In the genomic region with DNA sequence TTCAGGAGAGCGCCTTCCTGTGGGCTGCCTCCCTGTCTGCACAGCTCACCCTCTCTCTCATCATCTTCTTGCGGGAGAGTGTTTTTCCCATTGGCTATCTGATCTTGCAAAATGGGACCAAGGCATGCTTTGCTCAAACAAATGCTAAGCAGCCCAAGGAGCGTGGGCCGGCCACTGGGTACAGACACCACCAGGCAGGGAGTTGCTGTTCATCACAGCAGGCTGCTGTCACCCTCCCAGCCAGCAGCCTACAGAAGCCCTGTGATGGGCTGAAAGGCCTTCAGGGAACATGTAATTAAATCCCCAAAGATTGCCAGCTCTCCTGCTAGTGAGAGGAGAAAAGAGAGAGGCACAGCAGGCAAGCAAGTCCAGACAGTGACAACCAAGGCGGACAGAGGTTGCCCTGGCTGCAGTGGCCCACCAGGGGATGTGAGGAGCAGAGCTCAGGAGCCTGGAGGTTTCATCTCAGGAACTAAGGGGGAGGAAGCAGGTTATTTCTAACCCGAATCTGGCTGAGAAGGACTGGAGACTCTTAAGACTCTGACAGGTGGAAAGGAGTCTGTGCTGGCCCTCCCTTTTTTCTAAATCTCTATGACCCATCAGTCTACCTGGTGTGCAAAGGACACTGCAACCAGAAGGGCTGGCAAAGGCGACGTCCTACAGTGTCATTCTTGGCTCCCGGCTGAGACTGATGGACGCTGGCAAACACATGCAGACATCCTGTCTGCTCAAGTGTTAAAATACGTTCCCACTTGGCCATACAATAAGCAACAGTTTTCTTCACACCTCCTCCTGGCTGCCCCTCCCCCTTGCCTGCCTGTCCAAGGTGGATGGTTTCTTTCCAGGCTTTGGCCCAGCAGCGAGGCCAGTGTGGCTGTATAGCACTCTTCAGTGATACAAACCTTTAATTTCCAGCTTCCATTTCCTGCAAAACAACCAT, we compare ENCODE assay signal across 12 mouse cellular contexts.
DNase-seq lines count a peak whose midpoint lies in the region; ATAC-seq and TF ChIP-seq lines count a peak whose summit lies in the region.
"Had no signal": no experiment of that assay in that cellular context is flagged by ENCODE, and none has a peak within 500 bp of the region (broad histone marks: within the 10 kb centered on the region; RNA-seq: fewer than 3 reads in every experiment).

No protein-coding gene starts in this region.

- no peak for TF ChIP-seq EP300 in stomach, postnatal 0 days (optimal IDR thresholded peaks at IDR 0.05)

- 0 out of 2 replicates have a peak, but pooled peaks have one; percentile 1 for TF ChIP-seq CTCF in stomach, postnatal 0 days (IDR thresholded peaks at IDR 0.05; ENCODE audit: low read depth)

- 25% methylated on average over 12 of the region's 12 CpGs for WGBS in hindbrain, embryonic 11.5 days
- 22% methylated on average over 12 of the region's 12 CpGs for WGBS in hindbrain, embryonic 12.5 days
- 27% methylated on average over 12 of the region's 12 CpGs for WGBS in hindbrain, embryonic 15.5 days
- WGBS in stomach, postnatal 0 days: 43% methylated on average over 12 of the region's 12 CpGs

- no peak for DNase-seq in hindbrain, embryonic 11.5 days (ENCODE audit: low spot score)
- peak; percentile 62 to 63 for DNase-seq in right cerebral cortex, adult 2 months (ENCODE audit: low spot score in 2 of 2)
- no peak for DNase-seq in right cerebral cortex, postnatal 25 days
- no peak for DNase-seq in stomach, postnatal 0 days (ENCODE audit: low spot score)
- no peak for DNase-seq in ovary, adult 18-20 months (ENCODE audit: low spot score)
- DNase-seq in adrenal gland, postnatal 4 days (ENCODE audit: low spot score in 2 of 2): no peak
- DNase-seq: heart, adult 2 months; heart, postnatal 4 days; kidney, postnatal 14 days had no signal

- H3K4me2 ChIP-seq in hindbrain, embryonic 11.5 days (replicated peaks; ENCODE audit: low read depth, low read length): no peak overlapping the region
- H3K4me2 ChIP-seq in hindbrain, embryonic 12.5 days (replicated peaks): no peak overlapping the region
- no peak overlapping the region for H3K4me2 ChIP-seq in hindbrain, embryonic 15.5 days
- H3K4me2 ChIP-seq in stomach, postnatal 0 days (replicated peaks; ENCODE audit: low read depth): no peak overlapping the region
- H3K4me2 ChIP-seq: liver, embryonic 11.5 days had no signal

- no peaks in the 10 kb centered on the region for H3K9me3 ChIP-seq in hindbrain, embryonic 11.5 days (ENCODE audit: control insufficient read depth, low read length)
- H3K9me3 ChIP-seq in hindbrain, embryonic 12.5 days (replicated peaks): no peaks in the 10 kb centered on the region
- H3K9me3 ChIP-seq in hindbrain, embryonic 15.5 days: no peaks in the 10 kb centered on the region
- no peaks in the 10 kb centered on the region for H3K9me3 ChIP-seq in stomach, postnatal 0 days (ENCODE audit: control insufficient read depth, low read length)

- H3K9ac ChIP-seq in hindbrain, embryonic 11.5 days (ENCODE audit: low read depth, low read length): no peak overlapping the region
- no peak overlapping the region; the same call in 1 of the 2 replicates for H3K9ac ChIP-seq in hindbrain, embryonic 12.5 days
- H3K9ac ChIP-seq in hindbrain, embryonic 15.5 days: no peak overlapping the region
- H3K9ac ChIP-seq in stomach, postnatal 0 days (ENCODE audit: low read length): no peak overlapping the region

- H3K4me1 ChIP-seq in hindbrain, embryonic 11.5 days (replicated peaks; ENCODE audit: control insufficient read depth, insufficient read depth, low read length): no peaks in the 10 kb centered on the region; the same call in 1 of the 2 replicates
- H3K4me1 ChIP-seq in hindbrain, embryonic 12.5 days: peaks cover 15% of the 10 kb centered on the region
- H3K4me1 ChIP-seq in hindbrain, embryonic 15.5 days (replicated peaks): peaks cover 21% of the 10 kb centered on the region
- no peaks in the 10 kb centered on the region for H3K4me1 ChIP-seq in stomach, postnatal 0 days (replicated peaks; ENCODE audit: control insufficient read depth, insufficient read depth)

- H3K27ac ChIP-seq in hindbrain, embryonic 11.5 days (ENCODE audit: low read depth, low read length): 0 out of 2 replicates have a peak overlapping the region, but pooled peaks have one; percentile 30
- no peak overlapping the region for H3K27ac ChIP-seq in hindbrain, embryonic 12.5 days
- 0 out of 2 replicates have a peak overlapping the region, but pooled peaks have one; percentile 34 for H3K27ac ChIP-seq in hindbrain, embryonic 15.5 days (replicated peaks)
- no peak overlapping the region for H3K27ac ChIP-seq in stomach, postnatal 0 days (replicated peaks)
- H3K27ac ChIP-seq: heart, adult 2 months had no signal

- no peaks in the 10 kb centered on the region for H3K27me3 ChIP-seq in hindbrain, embryonic 11.5 days (ENCODE audit: control insufficient read depth, insufficient read depth, low read length)
- H3K27me3 ChIP-seq in hindbrain, embryonic 12.5 days: 0 out of 2 replicates have a peak, but pooled peaks cover 5% of the 10 kb centered on the region
- no peaks in the 10 kb centered on the region for H3K27me3 ChIP-seq in hindbrain, embryonic 15.5 days
- no peaks in the 10 kb centered on the region for H3K27me3 ChIP-seq in stomach, postnatal 0 days (ENCODE audit: control insufficient read depth, insufficient read depth, low read length)

- no peak overlapping the region for H3K4me3 ChIP-seq in hindbrain, embryonic 11.5 days (ENCODE audit: low read depth, low read length)
- no peak overlapping the region for H3K4me3 ChIP-seq in hindbrain, embryonic 12.5 days
- H3K4me3 ChIP-seq in hindbrain, embryonic 15.5 days: no peak overlapping the region
- H3K4me3 ChIP-seq in stomach, postnatal 0 days (ENCODE audit: low read depth, low read length): no peak overlapping the region
- H3K4me3 ChIP-seq: heart, adult 2 months had no signal

- no peaks in the 10 kb centered on the region for H3K36me3 ChIP-seq in hindbrain, embryonic 11.5 days (ENCODE audit: control insufficient read depth, insufficient read depth, low read length)
- H3K36me3 ChIP-seq in hindbrain, embryonic 12.5 days: no peaks in the 10 kb centered on the region
- no peaks in the 10 kb centered on the region for H3K36me3 ChIP-seq in hindbrain, embryonic 15.5 days
- H3K36me3 ChIP-seq in stomach, postnatal 0 days (ENCODE audit: control insufficient read depth, insufficient read depth, low read length): no peaks in the 10 kb centered on the region

- ATAC-seq in hindbrain, embryonic 11.5 days (ENCODE audit: low FRiP score): no peak
- no peak for ATAC-seq in hindbrain, embryonic 12.5 days (ENCODE audit: low FRiP score)
- peak; percentile 25; the same call in 1 of the 2 replicates for ATAC-seq in hindbrain, embryonic 15.5 days (ENCODE audit: low FRiP score, low read depth)
- no peak for ATAC-seq in stomach, postnatal 0 days (ENCODE audit: low FRiP score, low TSS enrichment)

Comparison
In these comparisons a context has a peak if more than half of its experiments do, and no peak if none do; other contexts are left out.
1. DNase-seq: peak in right cerebral cortex, adult 2 months (2 of 2); none in hindbrain, embryonic 11.5 days (single experiment), right cerebral cortex, postnatal 25 days (single experiment), stomach, postnatal 0 days (single experiment), ovary, adult 18-20 months (single experiment) and adrenal gland, postnatal 4 days (0 of 2).
2. H3K27ac ChIP-seq: peak in hindbrain, embryonic 11.5 days (single experiment) and hindbrain, embryonic 15.5 days (single experiment); none in hindbrain, embryonic 12.5 days (single experiment) and stomach, postnatal 0 days (single experiment).